Mouse (Mus musculus) layer of hippocampus, postnatal 14 days (tissue): ENCODE data around the gene Coro2b. TPM values are rescaled to one million over a fixed set of nuclear protein-coding genes. Genes with fewer than 3 reads are reported as not detected.

Experiments
- DNase-seq, 2 experiments: peaks; one replicate each; pipeline ENCODE4 v3.0.0; 2021 to 2022; ENCODE audit warnings: low spot score in 2 of 2, mixed read lengths in 1 of 2
- total RNA-seq, 2 experiments: library from RNA; stranded (reverse); gene quantifications; 2 replicates each; pipeline ENCODE4 v1.2.3; 2021

Gene Coro2b
- total RNA-seq, 2 experiments from 2014 or later: 188 to 193 TPM

- DNase-seq: no peak
Observed at GRCm38 (mm10) chr9:62480149-62480548, 56.7 kb downstream of the Coro2b start.

- DNase-seq: peak; percentile 90 to 94
Observed at GRCm38 (mm10) chr9:62476782-62477487, 59.9 kb downstream of the Coro2b start.

- DNase-seq: no peak
Observed at GRCm38 (mm10) chr9:62474206-62474605, 62.6 kb downstream of the Coro2b start.

- no peak for DNase-seq
Observed at GRCm38 (mm10) chr9:62471541-62472189, 65.2 kb downstream of the Coro2b start.

GRCm38 (mm10) chr9:62471041-62471440 is 65.8 kb downstream of the Coro2b start:
- DNase-seq: no peak

- peak; percentile 74 to 88 for DNase-seq
Observed at GRCm38 (mm10) chr9:62470398-62470797, 66.4 kb downstream of the Coro2b start.

GRCm38 (mm10) chr9:62469696-62470095 is 67.1 kb downstream of the Coro2b start:
- no peak for DNase-seq

GRCm38 (mm10) chr9:62469143-62469542 is 67.7 kb downstream of the Coro2b start:
- peak in 1 of 2 experiments; percentile 63 for DNase-seq

GRCm38 (mm10) chr9:62467413-62467784 is 69.4 kb downstream of the Coro2b start:
- no peak for DNase-seq

- DNase-seq: no peak
Observed at GRCm38 (mm10) chr9:62466742-62467412, 70.0 kb downstream of the Coro2b start.

GRCm38 (mm10) chr9:62466053-62466452 is 70.8 kb downstream of the Coro2b start:
- no peak for DNase-seq

GRCm38 (mm10) chr9:62464727-62465126 is 72.1 kb downstream of the Coro2b start:
- no peak for DNase-seq

- DNase-seq: no peak
Observed at GRCm38 (mm10) chr9:62461766-62462165, 75.1 kb downstream of the Coro2b start.

- DNase-seq: no peak
Observed at GRCm38 (mm10) chr9:62461095-62461494, 75.7 kb downstream of the Coro2b start.

- DNase-seq: no peak
Observed at GRCm38 (mm10) chr9:62460086-62460485, 76.8 kb downstream of the Coro2b start.

GRCm38 (mm10) chr9:62458457-62458856 is 78.4 kb downstream of the Coro2b start:
- DNase-seq: no peak

- DNase-seq: no peak
Observed at GRCm38 (mm10) chr9:62456015-62456414, 80.8 kb downstream of the Coro2b start.

- DNase-seq: no peak
Observed at GRCm38 (mm10) chr9:62455210-62455969, 81.5 kb downstream of the Coro2b start.

GRCm38 (mm10) chr9:62452373-62452993 is 84.4 kb downstream of the Coro2b start:
- no peak for DNase-seq

- DNase-seq: no peak
Observed at GRCm38 (mm10) chr9:62451585-62452372, 85.1 kb downstream of the Coro2b start.
